Mouse (Mus musculus) liver, embryonic 14.5 days (tissue): ENCODE results near the gene Slc18b1. TPM values are rescaled to one million over a fixed set of nuclear protein-coding genes. Genes with fewer than 3 reads are reported as not detected.

Source experiments
- ATAC-seq: fragments of 200-750 bp; cut with Nextera tagmentation; 2 replicates; pipeline ENCODE4 v1.8.0; 2017; ENCODE audit warnings: moderate number of reproducible peaks, mild to moderate bottlenecking, moderate library complexity; ENCODE audit not compliant: insufficient read depth
- DNase-seq, 3 experiments: peaks; one replicate each; pipeline ENCODE4 v3.0.0-alpha.2; 2012 to 2013; ENCODE audit warnings: low read depth in 3 of 3, low spot score in 3 of 3
- H3K27ac ChIP-seq: fragments of 300-500 bp; sonication (generic); 2 replicates; pipeline ENCODE4 v1.5.1; 2014; ENCODE audit warnings: moderate library complexity, mild to moderate bottlenecking, control low read depth, inconsistent platforms
- H3K27me3 ChIP-seq: fragments of 300-500 bp; sonication (generic); 2 replicates; pipeline ENCODE4 v1.6.1; 2014; ENCODE audit warnings: mild to moderate bottlenecking, low read length, moderate library complexity; ENCODE audit not compliant: control insufficient read depth, insufficient read depth
- H3K36me3 ChIP-seq: fragments of 300-500 bp; sonication (generic); replicated peaks from 2 replicates; pipeline ENCODE4 v1.6.1; 2014; ENCODE audit warnings: low read depth; ENCODE audit not compliant: control insufficient read depth, insufficient read depth
- H3K4me1 ChIP-seq, 2 experiments: fragments of 200-500 bp in 1 of 2; fragments of 300-500 bp in 1 of 2; sonication (generic) in 1 of 2; replicated peaks; 2 replicates each; pipeline ENCODE4 v1.6.1; 2012 to 2014; ENCODE audit warnings: antibody characterized with exemption in 1 of 2, inconsistent platforms in 1 of 2, low read length in 1 of 2; ENCODE audit not compliant: control insufficient read depth in 2 of 2, insufficient read depth in 2 of 2
- H3K4me2 ChIP-seq: fragments of 300-500 bp; sonication (generic); 2 replicates; pipeline ENCODE4 v1.6.1; 2014; ENCODE audit warnings: low read depth, mild to moderate bottlenecking, control low read depth, moderate library complexity
- H3K4me3 ChIP-seq, 2 experiments: fragments of 200-500 bp in 1 of 2; fragments of 300-500 bp in 1 of 2; sonication (generic) in 1 of 2; 2 replicates each; pipeline ENCODE4 v1.5.1; 2012 to 2014; ENCODE audit warnings: low read depth in 2 of 2, low read length in 2 of 2, mild to moderate bottlenecking in 2 of 2, control low read depth in 1 of 2, inconsistent platforms in 1 of 2, moderate library complexity in 1 of 2; ENCODE audit not compliant: insufficient read depth in 1 of 2
- H3K9ac ChIP-seq: fragments of 300-500 bp; sonication (generic); replicated peaks from 2 replicates; pipeline ENCODE4 v1.6.1; 2014; ENCODE audit warnings: mild to moderate bottlenecking, control low read depth, moderate library complexity
- H3K9me3 ChIP-seq: fragments of 300-500 bp; sonication (generic); 2 replicates; pipeline ENCODE4 v1.6.1; 2016; ENCODE audit warnings: low read length, mixed read lengths; ENCODE audit not compliant: control insufficient read depth
- CTCF ChIP-seq: IDR thresholded peaks from 2 replicates; pipeline ENCODE4 v1.5.1; 2016; ENCODE audit warnings: antibody characterized with exemption, low read depth, control low read depth
- EP300 ChIP-seq: IDR thresholded peaks from 2 replicates; pipeline ENCODE4 v1.6.1; 2016; ENCODE audit warnings: antibody characterized with exemption, low read depth
- WGBS: fragments of 180-500 bp; shearing (Covaris S2); extraction: QIAGEN DNeasy Blood & Tissue Kit; methylation state at CpG from one replicate; pipeline ENCODE4 v1.1.7; 2014; ENCODE audit not compliant: insufficient replicate concordance; 5-methylcytosine and 5-hydroxymethylcytosine counted together
- polyA plus RNA-seq, 2 experiments: library from polyadenylated mRNA; depleted of rRNA in 1 of 2; stranded (reverse) in 1 of 2; unstranded in 1 of 2; fragments of >200 nt; fragmentation: Nextera tagmentation in 1 of 2; extraction: Ambion mirVana in 1 of 2; gene quantifications; 2 replicates each; pipeline versions ENCODE4 v1.2.1 to v1.2.3; 2012 to 2014

Slc18b1 gene
- polyA plus RNA-seq, 2 experiments = 1.8 to 1.9 TPM

DNA sequence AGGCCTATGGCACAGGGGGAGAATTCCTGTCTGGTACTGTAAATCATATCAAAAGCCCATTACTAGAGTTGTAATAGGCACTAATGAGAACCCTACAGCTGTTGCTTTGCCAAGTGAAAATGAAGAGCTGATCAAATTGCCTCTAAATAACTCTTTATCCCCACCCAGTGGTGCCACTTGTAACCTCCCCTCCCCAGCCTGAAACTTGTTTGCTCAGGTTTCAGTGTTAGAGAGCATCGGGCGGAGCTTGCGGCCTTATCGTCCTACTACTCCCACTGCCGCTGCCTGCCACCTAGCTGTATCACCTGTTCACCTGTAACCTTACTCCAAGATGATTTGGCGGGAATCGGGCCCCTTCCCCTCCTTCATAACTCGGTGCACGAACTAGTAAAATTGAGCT lies 42.6 kb downstream of the Slc18b1 start:
- Histone ChIP-seq H3K4me1 (0 out of 4 replicates have a peak, but pooled peaks cover 0 to 2% of the 10 kb centered on the region in 2 experiments), H3K27me3 (no peaks in the 10 kb centered on the region), H3K36me3 (no peaks in the 10 kb centered on the region), H3K9ac (no peak overlapping the region), H3K4me3 (no peak overlapping the region), H3K4me2 (no peak overlapping the region), H3K27ac (no peak overlapping the region), H3K9me3 (no peaks in the 10 kb centered on the region)
- ATAC-seq = peak; percentile 33; the same call in 1 of the 2 replicates
- no peak for DNase-seq
- TF ChIP-seq EP300 (no peak), CTCF (peak; percentile 11; the same call in 1 of the 2 replicates)
- WGBS = 44% methylated on average over 9 of the region's 9 CpGs

DNA sequence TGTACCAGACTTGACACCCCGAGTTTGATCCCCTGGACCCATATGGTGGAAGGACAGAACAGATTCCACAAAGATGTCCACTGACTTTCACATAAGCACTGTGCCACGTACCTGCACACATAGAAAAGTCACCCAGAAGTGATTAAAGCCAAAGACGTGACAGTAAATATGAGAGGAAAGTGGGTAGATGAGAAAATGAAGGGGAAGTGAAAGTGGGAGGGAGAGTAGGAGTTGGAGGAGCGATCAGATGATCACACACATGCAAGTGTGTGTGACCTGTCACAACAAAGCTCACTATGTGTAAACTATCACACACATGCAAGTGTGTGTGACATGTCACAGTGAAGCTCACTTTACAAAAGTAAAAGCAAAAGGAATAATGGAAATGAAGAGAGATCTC lies 43.7 kb downstream of the Slc18b1 start:
- Histone ChIP-seq H3K9me3 (no peaks in the 10 kb centered on the region), H3K9ac (no peak overlapping the region), H3K4me1 (0 out of 4 replicates have a peak, but pooled peaks cover 0 to 2% of the 10 kb centered on the region in 2 experiments), H3K27ac (no peak overlapping the region), H3K4me2 (no peak overlapping the region), H3K36me3 (no peaks in the 10 kb centered on the region), H3K27me3 (no peaks in the 10 kb centered on the region), H3K4me3 (no peak overlapping the region)
- TF ChIP-seq EP300 (no peak), CTCF (no peak)
- 47% methylated on average over 4 of the region's 4 CpGs for whole genome bisulfite sequencing
- no peak for DNase-seq
- no peak for ATAC-seq

DNA sequence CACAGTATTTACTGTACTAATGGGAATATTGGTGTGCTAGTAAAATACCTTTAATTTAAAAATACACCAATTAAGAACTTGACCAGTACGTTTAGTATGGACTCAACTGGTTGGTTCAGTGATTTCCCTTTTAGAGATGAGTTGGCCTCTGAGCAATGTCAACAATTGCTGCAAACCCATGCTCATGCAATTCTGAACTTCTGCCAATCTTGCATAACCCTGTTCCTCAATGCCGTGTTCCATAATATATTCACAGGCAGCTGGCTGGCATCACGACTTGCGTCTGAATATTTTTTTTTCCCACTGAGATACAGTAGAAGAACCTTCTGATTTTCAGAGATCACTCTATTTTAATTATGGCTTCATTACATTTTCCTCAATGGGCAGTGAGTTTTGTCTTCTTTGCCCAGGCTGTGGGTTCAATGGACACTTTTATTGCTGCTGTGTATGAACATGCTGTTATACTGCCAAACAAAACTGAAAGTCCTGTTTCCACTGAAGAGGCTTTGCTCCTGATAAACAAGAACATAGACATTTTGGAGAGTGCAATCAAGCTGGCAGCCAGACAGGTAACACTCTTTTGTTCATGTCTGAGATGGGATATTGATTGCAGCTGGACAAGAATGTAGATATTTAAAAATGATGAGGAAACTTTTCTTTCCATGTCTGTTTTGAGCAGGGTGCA lies 54.6 kb downstream of the Slc18b1 start, which contains the start of gene Vnn3:
Gene Vnn3 (plus strand): TSS at position 235 of the 685 bp plus-strand sequence.
- Histone ChIP-seq H3K27ac (no peak within 1 kb of the TSS), H3K27me3 (no peaks in the 10 kb centered on the region), H3K9ac (no peak within 1 kb of the TSS), H3K9me3 (no peaks in the 10 kb centered on the region), H3K4me1 (no peaks in the 10 kb centered on the region), H3K4me3 (no peak within 1 kb of the TSS), H3K36me3 (no peaks in the 10 kb centered on the region), H3K4me2 (no peak within 1 kb of the TSS)
- DNase-seq = no peak
- TF ChIP-seq EP300 (no peak), CTCF (no peak)
- 59% methylated on average over 4 of the region's 4 CpGs for WGBS
- no peak for ATAC-seq

DNA sequence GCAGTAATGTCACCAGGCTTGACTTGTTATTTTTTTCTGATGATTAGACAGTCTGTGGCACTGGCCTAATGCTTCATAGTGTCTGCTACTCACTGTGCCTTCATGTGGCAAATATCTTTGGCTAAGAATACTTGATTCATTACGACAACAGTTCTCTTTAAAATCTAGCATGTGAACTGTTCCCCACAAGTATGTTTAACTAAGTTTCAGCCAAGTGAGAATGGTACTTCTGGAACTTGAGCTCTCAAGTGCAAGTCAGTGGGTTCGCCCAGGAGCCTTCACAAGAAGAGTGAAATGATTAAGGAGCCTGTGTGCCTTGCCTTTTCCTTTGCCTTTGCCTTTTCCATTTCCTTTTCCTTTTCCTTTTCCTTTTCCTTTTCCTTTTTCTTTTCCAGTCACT lies 55.3 kb downstream of the Slc18b1 start:
- WGBS = 46% methylated on average over 2 of the region's 2 CpGs
- no peaks in the 10 kb centered on the region for H3K36me3 ChIP-seq
- no peak overlapping the region for H3K4me2 ChIP-seq
- H3K4me3 ChIP-seq = no peak overlapping the region
- TF ChIP-seq CTCF = no peak
- TF ChIP-seq EP300 = no peak
- H3K27ac ChIP-seq = no peak overlapping the region
- no peak for DNase-seq
- ATAC-seq = no peak
- H3K9me3 ChIP-seq = no peaks in the 10 kb centered on the region
- H3K9ac ChIP-seq = no peak overlapping the region
- no peaks in the 10 kb centered on the region for H3K4me1 ChIP-seq
- no peaks in the 10 kb centered on the region for H3K27me3 ChIP-seq

DNA sequence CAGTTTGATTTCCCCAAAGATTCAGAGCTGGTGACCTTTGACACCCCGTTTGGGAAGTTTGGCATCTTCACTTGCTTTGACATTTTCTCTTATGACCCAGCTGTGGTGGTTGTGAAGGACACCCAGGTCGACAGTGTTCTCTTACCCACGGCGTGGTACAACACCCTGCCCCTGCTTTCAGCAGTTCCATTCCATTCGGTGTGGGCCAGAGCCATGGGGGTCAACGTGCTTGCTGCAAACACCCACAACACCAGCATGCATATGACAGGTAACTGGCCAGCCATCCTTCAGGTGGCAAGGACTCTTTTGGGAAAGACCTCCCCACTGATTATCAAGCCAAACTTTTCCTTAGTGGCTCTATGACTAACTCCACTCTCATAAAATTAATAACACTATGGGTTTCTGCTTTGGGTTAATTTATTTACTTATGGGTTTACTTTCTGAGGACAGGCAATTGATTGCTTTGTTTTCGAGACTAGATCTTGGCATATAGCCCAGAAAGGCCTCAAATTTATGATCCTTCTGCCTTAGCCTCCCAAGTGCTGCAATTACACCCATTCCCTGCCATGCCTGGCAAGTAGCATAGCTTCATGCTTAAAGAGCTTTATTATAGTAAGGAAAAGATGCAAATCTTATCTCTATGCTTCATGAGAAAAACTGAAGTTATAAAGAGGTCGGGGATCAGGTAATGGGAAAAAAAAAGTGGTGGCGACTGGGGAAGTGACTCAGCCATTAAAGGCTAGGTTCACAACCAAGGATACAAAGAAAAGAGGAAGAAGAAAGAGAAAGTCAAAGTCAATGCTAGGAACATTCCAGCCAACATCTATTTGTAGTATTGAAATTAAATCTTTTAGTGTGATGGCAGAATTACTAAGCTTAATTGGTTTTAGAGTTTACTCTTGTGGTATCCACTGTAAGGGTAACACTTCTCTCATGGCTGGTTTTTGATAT lies 67.9 kb downstream of the Slc18b1 start:
- Histone ChIP-seq H3K36me3 (no peaks in the 10 kb centered on the region), H3K27ac (no peak overlapping the region), H3K9ac (no peak overlapping the region), H3K9me3 (no peaks in the 10 kb centered on the region), H3K4me3 (no peak overlapping the region), H3K4me2 (no peak overlapping the region), H3K27me3 (no peaks in the 10 kb centered on the region), H3K4me1 (no peaks in the 10 kb centered on the region)
- no peak for TF ChIP-seq CTCF
- no peak for TF ChIP-seq EP300
- WGBS = 48% methylated on average over 9 of the region's 9 CpGs
- DNase-seq = no peak
- no peak for ATAC-seq

Other genes starting within 250 kb of the Slc18b1 start
- gene Rps12, start 9.7 kb upstream of the Slc18b1 start, polyA plus RNA-seq (2012; rRNA removed) = 3,928 and 4,028 TPM in 2 replicates
- gene Rps12, start 9.7 kb upstream of the Slc18b1 start, polyA plus RNA-seq (2014; fragmentation: Nextera tagmentation; extraction: Ambion mirVana) = 198 and 228 TPM in 2 replicates
- gene Vnn3, start 54.5 kb downstream of the Slc18b1 start, polyA plus RNA-seq (2012; rRNA removed) = 0.34 and 0.59 TPM in 2 replicates
- gene Vnn3, start 54.5 kb downstream of the Slc18b1 start, polyA plus RNA-seq (2014; fragmentation: Nextera tagmentation; extraction: Ambion mirVana) = 0.86 and 1.1 TPM in 2 replicates
- gene Vnn1, start 97.7 kb downstream of the Slc18b1 start, polyA plus RNA-seq (2012; rRNA removed) = 0.76 and 1.2 TPM in 2 replicates
- gene Vnn1, start 97.7 kb downstream of the Slc18b1 start, polyA plus RNA-seq (2014; fragmentation: Nextera tagmentation; extraction: Ambion mirVana) = 1.2 and 1.7 TPM in 2 replicates
- gene Taar1, start 123.4 kb downstream of the Slc18b1 start, polyA plus RNA-seq (2012; rRNA removed) = not detected in 2 replicates
- gene Taar1, start 123.4 kb downstream of the Slc18b1 start, polyA plus RNA-seq (2014; fragmentation: Nextera tagmentation; extraction: Ambion mirVana) = not detected in 2 replicates
- not detected in 2 replicates for gene Taar2, start 141.6 kb downstream of the Slc18b1 start, polyA plus RNA-seq (2012; rRNA removed)
- not detected in 2 replicates for gene Taar2, start 141.6 kb downstream of the Slc18b1 start, polyA plus RNA-seq (2014; fragmentation: Nextera tagmentation; extraction: Ambion mirVana)
- gene Taar3, start 152.6 kb downstream of the Slc18b1 start, polyA plus RNA-seq (2012; rRNA removed) = not detected in 2 replicates
- gene Taar3, start 152.6 kb downstream of the Slc18b1 start, polyA plus RNA-seq (2014; fragmentation: Nextera tagmentation; extraction: Ambion mirVana) = not detected in 2 replicates
- not detected in 2 replicates for gene Taar4, start 163.5 kb downstream of the Slc18b1 start, polyA plus RNA-seq (2012; rRNA removed)
- gene Taar4, start 163.5 kb downstream of the Slc18b1 start, polyA plus RNA-seq (2014; fragmentation: Nextera tagmentation; extraction: Ambion mirVana) = not detected in 2 replicates
- gene Taar5, start 173.7 kb downstream of the Slc18b1 start, polyA plus RNA-seq (2012; rRNA removed) = not detected in 2 replicates
- not detected in 2 replicates for gene Taar5, start 173.7 kb downstream of the Slc18b1 start, polyA plus RNA-seq (2014; fragmentation: Nextera tagmentation; extraction: Ambion mirVana)
- gene Taar6, start 188.7 kb downstream of the Slc18b1 start, polyA plus RNA-seq (2012; rRNA removed) = not detected in 2 replicates
- gene Taar6, start 188.7 kb downstream of the Slc18b1 start, polyA plus RNA-seq (2014; fragmentation: Nextera tagmentation; extraction: Ambion mirVana) = not detected in 2 replicates
- not detected in 2 replicates for gene Taar7a, start 196.5 kb downstream of the Slc18b1 start, polyA plus RNA-seq (2012; rRNA removed)
- gene Taar7a, start 196.5 kb downstream of the Slc18b1 start, polyA plus RNA-seq (2014; fragmentation: Nextera tagmentation; extraction: Ambion mirVana) = not detected in 2 replicates
- not detected in 2 replicates for gene Taar7b, start 203.0 kb downstream of the Slc18b1 start, polyA plus RNA-seq (2012; rRNA removed)
- gene Taar7b, start 203.0 kb downstream of the Slc18b1 start, polyA plus RNA-seq (2014; fragmentation: Nextera tagmentation; extraction: Ambion mirVana) = not detected in 2 replicates
- gene Taar7d, start 230.2 kb downstream of the Slc18b1 start, polyA plus RNA-seq (2012; rRNA removed) = 0.05 TPM in 1 of 2 replicates, not detected in the other
- not detected in 2 replicates for gene Taar7d, start 230.2 kb downstream of the Slc18b1 start, polyA plus RNA-seq (2014; fragmentation: Nextera tagmentation; extraction: Ambion mirVana)
- gene Taar7e, start 240.6 kb downstream of the Slc18b1 start, polyA plus RNA-seq (2012; rRNA removed) = not detected in 2 replicates
- not detected in 2 replicates for gene Taar7e, start 240.6 kb downstream of the Slc18b1 start, polyA plus RNA-seq (2014; fragmentation: Nextera tagmentation; extraction: Ambion mirVana)